Mouse (Mus musculus): ENCODE results near the gene Efhc1.

GRCm38 (mm10) chr1:20917496-20918050 is 33.9 kb upstream of the Efhc1 start:
- TF ChIP-seq CTCF (IDR thresholded peaks at IDR 0.05; ENCODE audit: control insufficient read depth, insufficient read depth, insufficient read length), result no peak
- TF ChIP-seq USF1 (IDR thresholded peaks at IDR 0.05; ENCODE audit: low read depth), result no peak
